Mouse (Mus musculus): ENCODE measurements around the gene Rtkn.

GRCm38 (mm10) chr6:83137576-83137950, 2.3 kb downstream of the Rtkn start:
- TF ChIP-seq CTCF (IDR thresholded peaks at IDR 0.05; ENCODE audit: low read depth), result no peak
- no peak for TF ChIP-seq EP300 (IDR thresholded peaks at IDR 0.05; ENCODE audit: low read depth)

Data from liver, embryonic 14.5 days (tissue).